Mouse (Mus musculus): ENCODE measurements around the gene Dbp.

DNA sequence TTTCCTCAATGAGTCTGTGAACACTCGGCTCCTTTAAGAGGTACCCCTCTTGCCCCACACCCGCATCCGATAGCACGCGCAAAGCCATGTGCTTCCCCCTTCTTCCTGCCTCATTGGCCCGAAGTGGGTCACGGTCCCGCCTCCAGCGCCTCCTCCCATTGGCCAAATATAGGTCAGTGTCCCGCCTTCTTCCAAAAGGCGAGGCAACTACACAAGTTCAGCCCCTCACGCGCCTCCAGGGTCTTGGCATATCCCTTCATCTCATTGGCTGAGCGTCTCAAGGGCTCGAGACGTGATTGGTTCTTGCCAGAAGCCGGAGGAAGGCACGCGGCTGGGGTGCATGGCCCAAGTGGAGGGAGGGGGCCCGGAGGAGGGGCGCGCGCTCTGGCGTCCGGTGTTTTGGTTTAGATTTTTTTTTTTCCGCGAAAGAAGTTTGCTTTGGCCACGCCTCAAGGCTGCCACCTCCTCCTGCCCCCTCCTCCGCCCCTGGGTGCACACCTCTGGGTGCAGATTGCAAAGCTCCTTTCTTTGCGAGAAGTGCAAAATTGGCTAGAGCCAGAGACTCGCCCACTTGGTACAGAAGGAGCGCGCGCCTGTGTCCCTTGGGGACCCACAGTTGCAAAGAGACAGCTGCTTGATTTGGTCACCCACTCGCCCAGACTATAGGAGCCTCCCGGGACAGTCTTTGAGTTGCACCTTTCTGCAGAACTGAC is at the start of gene Dbp:
- TF ChIP-seq CTCF (IDR thresholded peaks at IDR 0.05; ENCODE audit: low read depth, low read length) (no peak), POLR2A (IDR thresholded peaks at IDR 0.05; ENCODE audit: extremely low read depth, insufficient read depth, low read length) (peak; percentile 87)

Data from liver, adult 2 months (tissue).